Mouse (Mus musculus) hematopoietic stem cell, adult 5-6 weeks (primary cell): ENCODE measurements around the gene Tppp. TPM values are rescaled to one million over a fixed set of nuclear protein-coding genes. Genes with fewer than 3 reads are reported as not detected.
"Not testable (repeated sequence)": the region's sequence is repeated elsewhere in the genome, so short reads cannot be mapped to it uniquely, and the experiment has no call there.

Experiments
- ATAC-seq, 2 experiments: fragments of 125-278 bp in 1 of 2; replicated peaks in 1 of 2; 2 replicates each; pipeline ENCODE4 v1.8.0; 2016 to 2017; ENCODE audit warnings: inconsistent platforms in 2 of 2, mild to moderate bottlenecking in 2 of 2, moderate number of reproducible peaks in 2 of 2, low read depth in 1 of 2, moderate TSS enrichment in 1 of 2; ENCODE audit not compliant: low FRiP score in 2 of 2, poor library complexity in 2 of 2, severe bottlenecking in 2 of 2, insufficient read depth in 1 of 2, low TSS enrichment in 1 of 2
- total RNA-seq: library from RNA; stranded (forward); fragments of 172-1452, 232-1000 nt; gene quantifications from 2 replicates; pipeline ENCODE4 v1.2.3, GENCODE M21; 2017

The Tppp gene
- total RNA-seq, 1 experiment from 2014 or later: not detected

DNA sequence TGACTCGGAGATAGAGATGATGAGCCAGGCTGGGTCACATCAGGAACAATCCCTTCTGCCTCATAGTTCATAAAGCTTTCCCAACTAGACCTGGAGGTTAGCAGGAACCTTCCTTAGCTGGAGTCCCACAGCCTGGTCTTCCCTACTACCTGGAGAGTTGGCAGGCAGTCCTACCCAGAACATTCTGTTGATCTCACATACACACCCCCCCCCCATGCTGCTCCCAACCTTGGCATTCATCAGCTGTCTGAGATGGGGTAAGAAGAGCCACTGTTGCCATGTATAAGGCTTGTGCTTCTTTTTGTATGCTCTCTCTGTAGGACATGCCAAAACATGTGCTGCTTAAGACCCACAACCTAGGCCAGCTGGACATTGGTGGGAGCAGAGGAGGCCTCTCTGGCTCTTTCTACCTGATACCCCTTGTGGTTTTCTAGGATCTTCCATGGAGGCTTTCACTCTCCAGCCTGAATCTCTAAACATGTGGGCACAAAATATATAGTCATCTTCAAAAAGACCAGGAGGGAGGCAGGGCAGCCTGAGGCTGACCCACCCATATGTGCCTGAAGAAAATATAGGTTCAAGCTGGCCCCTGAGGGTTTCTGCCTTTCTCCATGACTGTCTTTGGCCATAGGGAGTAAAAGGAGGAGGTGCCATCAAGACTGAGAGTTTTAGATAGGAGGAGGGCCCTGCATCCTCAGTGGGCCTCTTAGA lies 54.3 kb downstream of the Tppp start:
- ATAC-seq: no peak

DNA sequence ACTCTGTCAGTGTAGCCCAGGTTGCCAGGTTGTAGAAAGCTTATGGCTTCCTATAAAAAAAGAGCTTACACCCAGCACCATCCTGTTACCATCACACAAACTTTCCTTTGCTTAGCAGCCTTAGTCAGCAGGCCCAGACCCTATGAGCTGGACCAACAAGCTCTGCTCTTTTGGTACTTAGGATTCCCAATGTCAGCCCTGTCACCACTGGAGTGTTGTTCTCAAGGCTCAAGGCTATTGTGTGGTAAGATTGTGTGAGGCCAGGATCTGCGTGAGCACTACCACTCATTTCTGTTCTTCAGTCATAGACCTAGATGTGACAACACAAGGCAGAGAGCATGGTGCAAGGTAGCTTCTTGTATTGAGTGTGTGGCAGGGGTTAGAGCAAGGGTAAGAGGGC lies 57.4 kb downstream of the Tppp start:
- no peak for ATAC-seq

DNA sequence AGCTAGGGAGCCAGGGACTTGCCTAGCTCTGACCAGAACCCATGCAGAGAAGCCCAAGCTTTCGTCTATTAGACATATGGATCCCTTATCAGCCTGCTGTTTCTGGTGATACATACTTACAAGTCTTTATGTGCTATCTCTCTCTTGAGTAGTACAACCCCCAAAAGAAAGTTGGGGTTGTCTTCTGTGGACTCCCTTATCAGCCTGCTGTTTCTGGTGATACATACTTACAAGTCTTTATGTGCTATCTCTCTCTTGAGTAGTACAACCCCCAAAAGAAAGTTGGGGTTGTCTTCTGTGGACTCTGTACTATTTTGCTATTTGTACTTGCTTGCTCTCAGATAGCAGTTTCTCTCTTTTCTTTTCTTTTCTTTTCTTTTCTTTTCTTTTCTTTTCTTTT lies 62.0 kb downstream of the Tppp start:
- ATAC-seq: not testable (repeated sequence)

DNA sequence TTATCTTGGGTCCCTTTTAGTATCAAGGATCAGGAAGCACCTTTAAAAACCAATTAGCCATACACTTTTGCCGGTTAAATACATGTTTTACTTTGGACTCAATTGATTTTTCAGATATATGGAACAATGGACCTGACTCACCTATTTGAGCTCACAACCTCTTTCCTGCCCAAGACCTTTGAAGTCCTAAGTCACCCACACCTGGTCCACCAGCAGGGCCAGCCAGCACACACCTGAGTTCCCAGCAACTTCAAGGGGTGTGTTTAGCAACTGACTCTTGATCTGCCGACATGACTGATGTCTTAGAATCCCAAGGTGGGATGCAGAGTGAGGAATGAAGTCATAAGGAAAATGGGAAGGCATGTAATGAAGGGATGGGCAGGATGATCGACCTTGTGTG lies 62.5 kb downstream of the Tppp start:
- no peak for ATAC-seq

DNA sequence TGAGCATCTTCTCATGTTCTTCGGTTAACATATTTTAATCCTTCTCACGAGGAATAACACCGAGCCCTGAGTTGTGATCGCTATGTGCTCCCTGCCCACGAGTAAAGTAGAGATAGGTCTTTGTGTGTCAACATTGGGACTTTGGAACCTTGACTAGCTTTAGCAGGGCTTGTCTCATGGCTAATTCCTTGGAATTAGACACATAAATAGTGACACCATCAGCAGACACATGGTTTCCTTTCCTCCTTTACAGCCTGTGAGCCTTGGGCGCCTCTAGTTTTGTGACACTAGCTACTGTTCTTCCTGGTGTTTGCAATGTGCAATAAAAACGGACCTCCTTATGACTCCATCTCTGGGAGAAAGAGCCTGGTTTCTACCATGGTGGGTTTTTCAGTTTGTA lies 64.2 kb downstream of the Tppp start:
- ATAC-seq: no peak

Other genes with a start within 250 kb of the Tppp start
- not detected in 2 replicates for gene Nkd2, start 161.8 kb upstream of the Tppp start, total RNA-seq
- 24.4 and 32.6 TPM in 2 replicates for gene Trip13, start 71.6 kb upstream of the Tppp start, total RNA-seq
- 106 and 107 TPM in 2 replicates for gene Brd9, start 71.6 kb upstream of the Tppp start, total RNA-seq
- not detected in 2 replicates for gene Zdhhc11, start 45.6 kb upstream of the Tppp start, total RNA-seq
- 8.9 and 11.8 TPM in 2 replicates for gene Cep72, start 52.9 kb downstream of the Tppp start, total RNA-seq
- gene Slc9a3, start 112.0 kb downstream of the Tppp start, total RNA-seq: not detected in 2 replicates
- gene Exoc3, start 199.3 kb downstream of the Tppp start, total RNA-seq: 42.3 and 67.1 TPM in 2 replicates